Mouse (Mus musculus) left cerebral cortex, adult 2 months (tissue): Measurements from ENCODE around the gene Rab44. TPM values are rescaled to one million over a fixed set of nuclear protein-coding genes. Genes with fewer than 3 reads are reported as not detected.
"Not testable (repeated sequence)": the region's sequence is repeated elsewhere in the genome, so short reads cannot be mapped to it uniquely, and the experiment has no call there.

Source experiments
- DNase-seq, 2 experiments: peaks; one replicate each; pipeline ENCODE4 v3.0.0; 2021 to 2022; ENCODE audit warnings: low spot score in 2 of 2, mixed read lengths in 1 of 2; ENCODE audit errors: extremely low spot score in 1 of 2
- H3K27ac ChIP-seq: fragments of 200-600 bp; 2 replicates; pipeline ENCODE4 v1.8.1; 2022
- H3K4me3 ChIP-seq: fragments of 200-600 bp; 2 replicates; pipeline ENCODE4 v1.8.1; 2022
- CTCF ChIP-seq: fragments of 200-600 bp; IDR thresholded peaks from 2 replicates; pipeline ENCODE4 v1.8.1; 2022; ENCODE audit warnings: antibody characterized with exemption, mild to moderate bottlenecking, moderate library complexity
- intact Hi-C: fragments of 180-260 bp; cut with DNase I; formaldehyde crosslinking; loops from one replicate; pipeline ENCODE4 v1.15.1; 2025
- total RNA-seq, 2 experiments: library from RNA; stranded (reverse); gene quantifications; 2 replicates each; pipeline ENCODE4 v1.2.3; 2021

The Rab44 gene
- total RNA-seq, 2 experiments from 2014 or later, result 0.32 TPM; not detected in 1

DNA sequence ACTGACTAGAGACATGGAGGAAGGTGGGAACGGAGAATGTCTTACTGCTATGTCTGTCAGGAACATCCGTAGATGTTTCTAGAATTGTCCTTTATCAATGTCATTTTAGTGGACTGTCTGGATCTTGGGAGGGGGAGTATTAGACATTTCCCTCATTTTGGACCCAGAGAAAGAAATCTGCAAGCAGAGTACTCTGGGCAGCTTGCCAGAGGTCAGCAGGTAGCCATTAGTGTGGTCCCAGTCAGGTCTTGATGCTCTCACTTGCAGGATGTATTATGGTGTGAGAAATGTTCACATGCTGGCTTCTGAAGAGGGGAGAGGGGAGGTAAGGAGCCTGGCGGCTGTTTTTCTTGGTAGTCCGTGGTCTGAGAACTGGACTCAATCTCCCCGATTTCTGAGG is 21.4 kb upstream of the Rab44 start:
- intact Hi-C loops, result no loop called here
- no peak overlapping the region for H3K4me3 ChIP-seq
- H3K27ac ChIP-seq, result no peak overlapping the region
- no peak for TF ChIP-seq CTCF
- DNase-seq, result peak in 1 of 2 experiments; percentile 3

DNA sequence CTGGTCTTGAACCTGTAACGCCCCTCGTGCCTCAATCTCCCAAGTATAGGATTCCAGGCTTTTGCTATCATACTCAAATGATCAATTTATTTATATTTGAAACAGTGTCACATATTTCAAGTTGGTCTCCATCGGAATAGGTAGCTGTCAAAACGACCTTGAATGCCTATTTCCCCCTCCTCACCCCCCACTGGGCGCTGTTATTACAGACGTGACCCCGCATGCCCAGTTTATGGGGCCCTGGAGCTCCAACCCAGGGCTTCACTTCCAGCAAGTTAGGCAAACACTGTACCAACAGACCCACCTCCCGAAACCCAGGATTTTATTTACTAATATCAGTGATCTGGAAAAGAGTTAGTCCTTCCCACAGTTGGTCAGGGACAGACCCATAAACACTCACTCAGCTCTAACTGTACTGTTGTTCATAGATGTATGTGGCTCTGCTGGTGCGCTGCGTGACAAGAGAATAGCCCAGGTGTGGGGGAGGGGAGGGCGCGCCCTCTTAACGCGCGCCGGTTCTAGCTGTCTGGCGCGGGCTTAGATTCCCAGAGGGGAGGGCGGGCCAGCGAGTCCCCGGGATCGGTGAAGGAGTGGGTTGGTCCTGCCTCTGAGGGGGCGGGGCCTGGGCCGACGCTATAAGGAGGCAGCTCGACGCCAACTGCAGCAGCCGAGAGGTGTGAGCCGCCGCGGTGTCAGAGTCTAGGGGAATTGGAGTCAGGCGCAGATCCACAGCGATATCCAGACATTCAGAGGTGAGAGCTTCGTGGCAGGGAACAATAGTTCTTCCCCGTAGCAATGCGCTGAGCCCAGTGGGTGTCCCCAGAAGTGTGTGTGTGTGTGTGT is 20.6 kb upstream of the Rab44 start:
- Histone ChIP-seq H3K4me3 (peak overlapping the region; percentile 64), H3K27ac (peak overlapping the region; percentile 82)
- intact Hi-C loops, result no loop called here
- no peak for TF ChIP-seq CTCF
- peak; percentile 82 to 83 for DNase-seq

DNA sequence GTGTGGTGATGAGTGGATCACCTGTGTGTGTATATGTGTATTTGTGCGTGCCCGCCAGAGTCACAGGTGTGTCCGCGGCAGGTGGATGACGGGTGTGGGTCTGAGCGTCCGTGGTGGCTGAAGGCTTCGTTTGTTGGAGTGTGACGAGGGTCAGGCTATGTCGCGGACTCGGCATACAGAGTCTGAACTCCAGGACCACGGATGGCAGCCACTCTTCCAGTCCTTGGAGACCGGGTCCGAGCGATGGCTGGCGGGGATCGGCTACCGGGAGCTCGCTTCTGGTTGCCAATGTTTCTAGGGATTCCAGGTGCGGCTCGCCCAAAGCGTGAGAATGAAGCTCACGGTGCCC is 20.0 kb upstream of the Rab44 start:
- Histone ChIP-seq H3K27ac (peak overlapping the region; percentile 82), H3K4me3 (peak overlapping the region; percentile 64)
- TF ChIP-seq CTCF, result no peak
- intact Hi-C loops, result loop anchor here (2.0 kb wide), 1 partner anchor 77 kb away; no protein-coding TSS in a partner anchor
- no peak for DNase-seq

DNA sequence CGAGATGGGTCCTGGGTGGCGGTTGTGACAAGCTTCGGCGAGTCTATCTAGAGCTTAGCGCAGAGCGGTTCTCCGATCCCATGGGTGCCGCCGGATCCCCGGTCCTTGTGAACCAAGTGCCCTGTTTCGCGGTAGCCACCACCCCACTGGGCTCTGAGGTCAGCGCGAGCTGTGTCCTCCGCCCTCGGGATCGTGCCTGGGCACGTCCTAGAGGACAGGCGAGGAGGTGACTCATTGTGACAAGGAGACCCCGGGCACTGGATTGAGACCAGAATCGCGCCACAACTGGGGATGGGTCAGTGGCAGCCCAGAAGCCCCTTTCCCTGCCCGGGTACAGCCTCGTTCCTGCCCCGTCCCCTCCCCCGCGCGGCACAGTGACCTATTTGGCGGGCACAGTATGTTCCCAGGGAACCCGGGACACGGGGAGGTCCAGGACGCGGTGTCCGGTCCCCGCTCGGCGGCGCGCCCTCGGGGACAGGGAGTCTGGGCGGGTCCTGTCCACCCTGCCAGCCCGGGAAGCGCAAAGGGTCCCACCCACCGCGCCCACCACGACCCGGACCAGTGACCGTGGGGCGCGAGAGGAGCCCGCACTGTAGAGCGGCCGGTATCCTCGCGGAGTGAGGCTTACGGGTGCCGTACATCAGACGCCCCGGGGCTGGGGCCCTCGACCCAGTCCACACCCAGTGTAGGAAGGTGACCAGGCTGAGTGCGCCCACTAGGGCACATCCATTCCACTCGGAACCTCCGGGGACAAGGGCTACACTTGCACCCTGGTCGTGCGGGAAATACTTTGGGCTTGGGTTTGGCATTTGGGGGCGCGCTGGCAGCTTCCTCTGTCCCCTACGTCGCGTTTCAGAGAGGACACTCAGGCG is 19.4 kb upstream of the Rab44 start:
- DNase-seq, result peak; percentile 54 to 62
- peak; percentile 4 for TF ChIP-seq CTCF

DNA sequence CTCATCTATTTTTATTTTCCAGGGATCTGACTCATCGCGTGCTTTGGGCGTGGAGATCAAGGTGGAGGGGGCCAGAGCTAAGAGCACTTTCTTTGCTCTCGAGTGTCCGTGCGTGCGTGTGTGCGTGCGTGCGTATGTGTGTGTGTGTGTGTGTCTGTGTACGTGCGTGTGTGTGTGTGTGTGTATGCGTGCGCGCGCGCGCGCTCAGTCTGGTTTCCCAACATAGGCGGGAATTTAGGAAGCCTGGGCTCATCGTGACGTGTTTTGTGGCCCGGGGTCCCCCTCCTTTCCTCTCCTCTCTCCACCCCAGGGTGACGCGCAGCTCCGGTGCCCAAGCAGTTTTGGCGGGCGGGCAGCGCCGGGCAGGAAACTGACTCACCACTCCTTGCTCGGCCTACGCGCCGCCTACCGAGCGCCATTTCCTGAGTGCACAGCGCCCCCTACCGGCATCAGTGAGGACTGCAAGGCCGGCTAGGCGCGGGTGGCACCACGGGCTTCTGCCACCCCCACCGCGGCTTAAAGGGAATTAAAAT is 18.7 kb upstream of the Rab44 start:
- intact Hi-C loops, result loop anchor here (1.0 to 5.0 kb wide), 5 partner anchors 17 to 152 kb away; no protein-coding TSS in a partner anchor
- peak; percentile 96 to 99 for DNase-seq
- Histone ChIP-seq H3K27ac (peak overlapping the region; percentile 82), H3K4me3 (peak overlapping the region; percentile 64)
- TF ChIP-seq CTCF, result peak; percentile 100

More for the DNA sequence above, 19.4 kb upstream of the Rab44 start:
- Histone ChIP-seq H3K27ac (peak overlapping the region; percentile 82), H3K4me3 (peak overlapping the region; percentile 64)
- intact Hi-C loops, result loop anchor here (1.0 to 5.0 kb wide), 5 partner anchors 16 to 153 kb away; no protein-coding TSS in a partner anchor

DNA sequence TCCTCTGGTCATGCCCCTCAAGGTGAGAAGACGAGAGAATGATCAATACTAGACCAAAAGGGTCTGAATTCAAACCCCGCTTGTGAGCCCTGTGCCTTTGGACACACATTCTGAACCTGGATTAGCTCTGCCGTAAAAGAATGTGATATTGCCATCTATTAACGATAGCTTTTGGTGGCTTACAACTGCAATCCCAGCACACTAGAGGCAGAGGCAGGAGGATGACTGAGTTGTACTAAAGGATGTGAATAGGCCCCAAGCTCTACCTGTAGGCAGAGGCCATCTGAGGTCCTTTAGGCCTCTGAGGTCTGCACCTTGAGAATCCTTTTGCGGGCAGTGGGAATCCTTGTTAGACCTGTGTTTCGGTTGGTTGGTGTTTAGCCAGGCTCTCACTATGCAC is 17.7 kb upstream of the Rab44 start:
- H3K4me3 ChIP-seq, result no peak overlapping the region
- intact Hi-C loops, result loop anchor here (2.0 to 5.0 kb wide), 3 partner anchors 59 to 151 kb away; no protein-coding TSS in a partner anchor
- no peak for TF ChIP-seq CTCF

DNA sequence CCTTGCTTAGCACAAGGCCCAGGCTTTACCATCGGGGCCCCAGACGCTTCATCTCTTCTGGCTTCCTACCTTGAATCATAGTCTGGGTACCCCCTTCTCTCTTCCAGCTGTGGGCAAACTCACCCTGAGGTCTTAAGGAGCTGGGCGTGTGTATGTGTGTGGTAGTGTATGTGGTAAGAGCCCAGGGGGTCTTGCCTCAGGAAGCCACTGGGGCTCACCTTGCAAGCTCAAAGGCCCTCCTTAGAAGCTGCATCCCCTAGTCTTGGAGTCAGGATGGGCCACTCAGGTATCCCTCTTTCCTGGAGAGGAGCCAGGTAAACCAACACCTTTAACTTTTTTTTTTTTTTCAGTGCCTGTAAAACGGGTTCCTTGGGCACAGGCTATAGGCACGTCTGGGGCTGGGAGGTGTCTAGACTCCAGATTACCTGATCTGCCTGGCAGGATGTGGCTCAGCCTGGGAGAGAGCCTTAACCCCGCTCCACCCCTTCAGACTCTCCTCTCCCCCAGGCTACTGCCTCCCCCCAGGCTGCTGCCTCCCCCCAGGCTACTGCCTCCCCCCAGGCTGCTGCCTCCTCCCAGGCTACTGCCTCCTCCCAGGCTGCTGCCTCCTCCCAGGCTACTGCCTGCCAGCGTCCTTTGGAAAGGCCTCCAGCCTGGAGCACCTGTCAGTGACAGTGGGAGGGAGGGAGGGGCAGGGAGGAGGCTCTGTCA is 16.9 kb upstream of the Rab44 start:
- no peak overlapping the region for H3K4me3 ChIP-seq
- intact Hi-C loops, result loop anchor here (2.0 to 5.0 kb wide), 3 partner anchors 58 to 150 kb away; no protein-coding TSS in a partner anchor
- H3K27ac ChIP-seq, result no peak overlapping the region
- DNase-seq, result peak in 1 of 2 experiments; percentile 5
- TF ChIP-seq CTCF, result no peak

More for the DNA sequence above, 17.7 kb upstream of the Rab44 start:
- no peak for DNase-seq
- no peak overlapping the region for H3K27ac ChIP-seq

DNA sequence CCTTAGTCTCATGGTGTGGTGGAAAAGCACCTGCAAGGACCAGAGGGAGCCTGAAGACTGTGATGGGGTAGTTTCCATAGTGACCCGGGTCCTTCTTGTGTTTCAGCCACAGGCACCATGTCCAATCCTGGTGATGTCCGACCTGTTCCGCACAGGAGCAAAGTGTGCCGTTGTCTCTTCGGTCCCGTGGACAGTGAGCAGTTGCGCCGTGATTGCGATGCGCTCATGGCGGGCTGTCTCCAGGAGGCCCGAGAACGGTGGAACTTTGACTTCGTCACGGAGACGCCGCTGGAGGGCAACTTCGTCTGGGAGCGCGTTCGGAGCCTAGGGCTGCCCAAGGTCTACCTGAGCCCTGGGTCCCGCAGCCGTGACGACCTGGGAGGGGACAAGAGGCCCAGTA is 15.7 kb upstream of the Rab44 start:
- Histone ChIP-seq H3K4me3 (no peak overlapping the region), H3K27ac (no peak overlapping the region)
- no peak for TF ChIP-seq CTCF
- DNase-seq, result peak in 1 of 2 experiments; percentile 6
- intact Hi-C loops, result loop anchor here (5.0 kb wide), 2 partner anchors 111 to 149 kb away; no protein-coding TSS in a partner anchor

DNA sequence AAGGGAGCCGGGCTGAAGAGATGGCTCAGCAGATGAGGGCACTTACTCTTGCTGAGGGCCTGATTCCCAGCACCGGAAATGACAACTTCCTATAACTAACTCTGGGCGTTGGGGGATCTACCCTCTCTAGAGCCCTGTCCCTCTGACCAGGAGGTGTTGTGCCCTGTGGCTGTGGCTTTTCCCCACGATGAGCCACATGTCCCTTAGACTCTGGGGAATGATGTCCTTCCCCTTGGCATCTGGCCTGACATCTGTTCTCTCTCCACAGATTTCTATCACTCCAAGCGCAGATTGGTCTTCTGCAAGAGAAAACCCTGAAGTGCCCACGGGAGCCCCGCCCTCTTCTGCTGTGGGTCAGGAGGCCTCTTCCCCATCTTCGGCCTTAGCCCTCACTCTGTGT is 14.9 kb upstream of the Rab44 start:
- TF ChIP-seq CTCF, result no peak
- peak in 1 of 2 experiments; percentile 5 for DNase-seq
- intact Hi-C loops, result loop anchor here (5.0 kb wide), 2 partner anchors 112 to 148 kb away; no protein-coding TSS in a partner anchor
- no peak overlapping the region for H3K4me3 ChIP-seq
- H3K27ac ChIP-seq, result no peak overlapping the region

DNA sequence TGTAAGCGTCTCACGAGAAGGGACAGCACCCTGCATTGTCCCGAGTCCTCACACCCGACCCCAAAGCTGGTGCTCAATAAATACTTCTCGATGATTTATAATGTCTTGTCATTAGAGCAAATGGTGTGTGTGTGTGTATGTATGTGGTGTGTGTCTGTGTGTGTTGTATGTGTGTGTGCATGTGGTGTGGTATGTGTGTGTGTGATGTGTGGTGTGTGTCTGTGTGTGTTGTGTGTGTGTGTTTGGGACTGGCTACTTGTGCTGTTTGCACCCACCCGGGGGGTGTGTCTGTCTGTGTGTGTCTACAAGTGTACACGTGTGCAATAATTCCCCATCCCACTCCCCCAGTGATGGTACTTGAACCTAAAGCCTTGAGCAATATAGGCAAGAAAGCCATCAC is 13.3 kb upstream of the Rab44 start:
- DNase-seq, result peak in 1 of 2 experiments; percentile 3
- no peak for TF ChIP-seq CTCF
- no peak overlapping the region for H3K4me3 ChIP-seq
- H3K27ac ChIP-seq, result no peak overlapping the region
- intact Hi-C loops, result no loop called here

DNA sequence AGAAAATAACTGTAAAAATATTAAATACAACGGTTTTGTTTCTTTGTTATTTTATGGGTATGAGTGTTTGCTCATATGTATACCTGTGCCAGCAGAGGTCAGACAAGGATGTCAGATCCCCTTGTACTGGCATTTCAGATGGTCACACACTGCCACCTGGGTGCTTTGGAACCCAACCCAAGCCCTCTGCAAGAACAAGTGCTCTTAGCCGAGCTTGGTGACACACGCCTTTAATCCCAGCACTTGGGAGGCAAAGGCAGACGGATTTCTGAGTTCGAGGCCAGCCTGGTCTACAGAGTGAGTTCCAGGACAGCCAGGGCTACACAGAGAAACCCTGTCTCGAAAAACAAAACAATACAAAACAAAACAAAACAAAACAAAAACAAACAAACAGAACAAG is 3.6 kb upstream of the Rab44 start:
- DNase-seq, result not testable (repeated sequence)

More for the DNA sequence above, 3.6 kb upstream of the Rab44 start:
- not testable (repeated sequence) for H3K4me3 ChIP-seq, H3K27ac ChIP-seq
- intact Hi-C loops, result loop anchor here (10.0 kb wide), 1 partner anchor 264 kb away; no protein-coding TSS in a partner anchor
